Mouse (Mus musculus): ENCODE measurements around the gene Shmt1.

DNA sequence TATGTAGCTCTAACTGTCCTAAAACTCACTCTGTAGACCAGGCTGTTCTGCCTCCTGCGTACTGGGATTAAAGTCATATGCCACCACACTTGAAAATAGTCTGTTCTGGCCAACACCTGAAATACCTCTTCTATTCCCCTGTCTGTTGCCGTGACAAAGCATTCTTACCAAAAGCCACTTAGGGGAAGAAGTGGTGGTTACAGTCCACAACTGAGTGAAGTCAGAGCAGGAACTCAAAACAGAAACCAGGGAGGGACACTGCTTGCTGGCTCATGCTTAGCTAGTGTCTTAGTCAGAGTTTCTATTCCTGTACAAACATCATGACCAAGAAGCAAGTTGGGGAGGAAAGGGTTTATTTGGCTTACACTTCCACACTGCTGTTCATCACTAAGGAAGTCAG, 42.2 kb downstream of the Shmt1 start:
- no peak for TF ChIP-seq POLR2A (IDR thresholded peaks at IDR 0.05; ENCODE audit: low read depth, low read length)
- TF ChIP-seq CTCF (IDR thresholded peaks at IDR 0.05; ENCODE audit: extremely low read depth, insufficient read depth, insufficient read length, insufficient replicate concordance): no peak
